Mouse (Mus musculus) Muller cell, postnatal 12 days (primary cell): ENCODE data around the gene Qrfpr.
A peak's percentile ranks its signal among the peaks of the same experiment; 100 is the strongest.

ENCODE experiments used
- DNase-seq: peaks from one replicate; pipeline ENCODE4 v3.0.0-alpha.2; 2015; ENCODE audit errors: inconsistent ontology term

The Qrfpr gene

DNA sequence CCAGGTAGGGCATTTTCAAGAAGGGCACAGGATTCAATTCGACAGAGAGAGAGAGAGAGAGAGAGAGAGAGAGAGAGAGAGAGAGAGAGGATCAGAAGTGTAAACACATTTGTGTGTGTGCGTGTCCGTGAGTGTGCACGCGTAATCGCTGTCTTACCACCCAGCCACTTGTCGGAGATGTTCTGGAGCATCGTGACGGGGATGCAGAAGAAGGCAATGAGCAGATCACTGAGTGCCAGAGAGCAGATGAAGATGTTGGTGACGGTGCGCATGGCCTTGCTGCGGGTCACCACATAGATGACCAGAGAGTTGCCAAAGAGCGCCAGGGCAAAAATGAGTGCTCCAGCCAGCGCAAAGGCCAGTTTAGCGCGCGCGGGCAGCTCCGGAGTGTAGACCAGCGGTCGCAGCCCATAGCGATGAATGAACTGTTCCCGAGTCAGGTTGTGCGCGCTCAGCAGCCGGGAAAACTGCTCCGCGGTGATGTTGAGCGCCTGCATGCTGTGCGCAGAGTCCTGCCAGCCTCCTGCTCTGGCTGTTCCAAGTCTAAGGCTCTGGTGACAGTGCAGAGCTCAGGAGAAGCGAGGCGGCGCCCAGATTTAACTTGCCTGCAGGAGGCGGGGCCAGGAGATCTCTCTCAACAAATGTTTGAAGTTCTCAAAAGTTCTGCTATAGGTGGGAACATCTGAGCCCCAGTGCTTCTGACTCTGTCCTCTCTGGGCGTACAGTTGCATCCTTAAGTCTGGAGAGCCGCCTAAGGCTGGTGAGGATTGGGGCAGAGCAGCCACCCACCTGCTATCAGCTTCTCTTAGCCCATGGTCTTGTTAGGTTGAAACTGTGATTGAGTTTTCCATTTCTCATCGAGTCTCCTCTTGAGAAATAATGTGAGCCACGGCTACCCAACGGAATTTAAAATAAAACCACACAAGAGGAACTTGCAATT is at the start of gene Qrfpr:
Gene Qrfpr, minus strand, starts transcription at position 571 of the 940 bp plus-strand sequence.
- DNase-seq: peak; percentile 47

DNA sequence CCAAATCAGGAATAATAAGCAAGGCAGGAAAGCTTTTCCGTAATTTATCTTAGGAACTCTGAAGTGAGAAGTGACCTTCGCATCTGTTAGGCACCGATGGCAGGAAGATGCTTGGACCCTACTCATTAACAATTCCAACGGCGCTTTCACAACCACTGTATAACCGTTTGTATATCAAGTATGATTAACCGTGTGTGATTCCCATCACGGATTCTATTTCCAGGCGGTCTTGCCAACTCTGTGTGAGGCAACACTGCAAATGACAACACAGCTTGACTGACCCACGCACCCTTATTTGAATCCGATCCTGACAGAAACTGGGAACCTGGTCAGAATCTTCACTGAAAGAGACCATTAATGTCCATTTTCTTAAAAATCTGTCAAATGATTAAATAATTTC is 41.8 kb upstream of the Qrfpr start:
- no peak for DNase-seq

DNA sequence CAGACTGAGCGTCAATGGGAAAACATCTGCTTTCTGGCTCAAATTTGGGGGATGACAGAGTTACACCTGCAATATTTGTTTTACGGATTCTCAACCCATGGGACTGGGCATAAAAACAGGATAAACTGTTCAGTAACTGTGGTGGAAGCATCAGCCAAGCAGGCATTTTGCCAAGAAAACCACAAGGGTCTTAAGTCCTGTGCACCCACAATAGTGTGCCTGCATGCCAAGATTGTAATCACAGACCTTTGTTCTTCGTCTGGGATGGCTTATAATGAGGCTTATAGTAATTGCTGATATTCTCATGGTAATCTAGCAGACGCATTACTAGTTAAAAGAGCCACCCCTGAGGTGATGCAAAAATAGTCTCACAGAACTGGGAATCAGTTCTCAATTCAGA is 41.2 kb upstream of the Qrfpr start:
- DNase-seq: peak; percentile 14

DNA sequence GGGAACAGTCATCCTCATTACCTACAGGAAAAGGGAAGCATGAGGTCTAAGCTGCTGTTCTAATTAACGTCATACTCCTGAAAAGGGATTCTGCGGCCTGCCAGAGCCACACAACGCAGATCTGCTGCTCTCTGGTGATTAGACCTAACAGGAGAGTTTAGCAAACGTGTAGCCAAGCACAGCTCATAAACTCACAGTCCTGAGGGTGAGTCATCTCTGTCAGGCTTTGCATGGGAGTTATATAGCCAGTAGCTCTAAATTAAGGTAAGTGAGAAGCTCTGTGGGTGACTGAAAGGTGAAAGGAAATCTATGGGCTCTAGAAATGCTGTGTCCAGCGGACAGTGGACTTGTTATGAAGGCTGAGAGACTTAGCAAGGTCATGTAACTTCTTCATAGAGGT is 28.5 kb upstream of the Qrfpr start:
- DNase-seq: peak; percentile 12

DNA sequence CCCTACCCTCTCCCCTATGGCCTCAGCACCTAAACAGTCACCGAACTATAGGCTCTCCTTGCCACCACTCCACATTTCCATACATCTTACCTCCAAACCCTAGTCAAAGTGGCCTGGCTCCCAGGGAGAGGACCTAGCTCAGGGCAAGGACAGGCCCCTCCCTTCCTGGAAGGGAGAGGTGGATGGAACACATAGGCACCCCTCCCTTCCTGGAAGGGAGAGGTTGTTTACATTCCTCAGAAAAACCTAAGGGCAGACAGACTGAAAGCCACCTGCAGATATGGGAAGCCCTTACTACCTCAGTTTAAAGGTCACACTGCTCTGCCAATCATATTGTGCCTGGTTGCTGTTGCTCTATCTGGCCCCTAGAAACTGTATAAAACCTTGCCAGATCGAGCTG is 26.3 kb upstream of the Qrfpr start:
- no peak for DNase-seq

DNA sequence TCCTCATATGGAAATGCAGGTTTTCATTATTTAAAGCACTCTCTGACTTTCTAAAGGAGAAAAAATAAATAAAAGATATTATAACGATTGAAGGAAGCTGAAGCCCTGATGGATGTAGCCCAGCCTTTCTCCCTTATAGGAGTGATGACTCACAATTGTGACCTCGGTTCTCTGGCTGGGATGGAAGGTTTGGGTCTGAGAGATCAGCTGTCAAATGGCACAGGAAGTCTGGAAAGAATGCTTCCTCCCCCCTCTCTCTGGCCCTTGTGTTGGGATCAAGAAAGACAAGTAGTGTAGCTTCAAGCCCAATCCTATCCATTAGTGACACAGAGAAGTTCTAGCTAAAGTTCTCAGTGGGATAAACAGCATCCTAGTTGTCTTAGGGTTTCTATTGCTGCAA is 7.8 kb upstream of the Qrfpr start:
- DNase-seq: peak; percentile 30

DNA sequence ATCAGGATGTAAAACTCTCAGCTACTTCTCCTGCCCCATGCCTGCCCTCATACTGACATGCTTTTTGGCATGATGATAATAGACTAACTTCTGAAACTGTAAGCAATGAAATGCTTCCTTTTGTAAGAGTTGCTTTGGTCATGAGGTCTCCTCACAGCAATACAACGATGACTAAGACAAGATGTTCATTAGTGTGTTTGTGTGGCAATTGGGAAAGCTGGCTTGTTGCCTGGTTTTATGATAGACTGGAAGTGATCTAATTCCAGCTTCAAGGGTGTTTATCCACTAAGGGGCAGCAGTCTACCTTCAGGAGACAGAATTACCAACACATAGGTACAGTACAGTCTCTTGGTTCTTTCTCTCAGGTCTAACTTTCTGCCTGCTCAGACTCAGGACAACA is 5.1 kb upstream of the Qrfpr start:
- DNase-seq: peak; percentile 65

DNA sequence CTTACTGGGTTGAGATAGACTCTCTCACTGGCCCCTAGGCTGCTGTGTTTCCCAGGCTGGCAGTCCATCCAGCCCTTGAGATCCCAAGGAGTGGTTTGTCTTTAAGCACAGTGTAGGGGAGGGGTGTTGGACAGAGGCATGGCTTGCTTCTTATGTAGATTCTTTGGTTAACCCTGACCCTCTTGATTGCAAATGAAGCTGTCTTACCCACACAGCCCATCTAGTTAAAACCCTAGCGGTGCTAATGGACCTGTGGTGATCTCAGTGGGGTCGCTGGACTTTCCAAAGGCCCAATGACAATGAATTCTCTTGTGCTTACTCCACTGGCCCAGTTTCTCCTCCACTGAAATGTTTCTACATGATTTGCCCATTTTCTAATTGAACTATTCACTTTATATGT is 1.2 kb upstream of the Qrfpr start:
- peak; percentile 69 for DNase-seq

DNA sequence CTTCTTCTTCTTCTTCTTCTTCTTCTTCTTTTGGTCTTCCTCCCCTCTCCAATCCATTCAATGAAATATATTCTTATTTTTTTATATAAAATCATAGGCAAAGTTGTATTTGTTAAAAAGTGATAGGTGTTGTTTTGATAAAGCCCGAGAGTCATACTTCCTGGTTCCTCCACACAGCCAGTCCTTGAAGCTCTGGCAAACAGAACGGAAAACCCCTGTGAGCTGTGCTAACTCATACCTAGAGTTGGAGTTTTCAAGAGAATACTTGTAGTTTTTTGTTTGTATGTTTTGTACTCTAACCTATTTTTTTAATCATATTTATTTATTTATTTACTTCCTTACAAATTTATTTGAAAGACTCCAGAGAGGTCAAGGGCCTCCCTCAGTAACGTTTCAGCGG is 9.4 kb downstream of the Qrfpr start:
- DNase-seq: no peak

DNA sequence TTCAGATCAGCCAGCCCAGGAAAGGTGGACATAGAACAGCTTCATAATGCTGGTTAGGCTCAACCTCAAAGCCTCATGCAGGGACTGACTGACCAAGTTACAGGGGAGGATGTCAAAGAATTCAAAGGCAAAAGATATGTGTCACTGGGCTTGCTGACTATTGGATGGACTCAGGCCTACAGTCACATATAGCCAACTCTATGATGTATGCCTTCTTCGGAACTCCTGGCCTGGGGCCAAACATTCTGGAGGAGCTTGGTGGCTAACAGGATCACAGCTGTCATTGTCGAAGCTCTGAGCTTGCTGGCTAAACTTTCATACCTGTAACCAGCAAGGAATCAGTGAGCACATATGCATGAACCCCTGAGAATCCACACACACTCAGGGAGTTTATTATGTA is 11.2 kb downstream of the Qrfpr start:
- no peak for DNase-seq

DNA sequence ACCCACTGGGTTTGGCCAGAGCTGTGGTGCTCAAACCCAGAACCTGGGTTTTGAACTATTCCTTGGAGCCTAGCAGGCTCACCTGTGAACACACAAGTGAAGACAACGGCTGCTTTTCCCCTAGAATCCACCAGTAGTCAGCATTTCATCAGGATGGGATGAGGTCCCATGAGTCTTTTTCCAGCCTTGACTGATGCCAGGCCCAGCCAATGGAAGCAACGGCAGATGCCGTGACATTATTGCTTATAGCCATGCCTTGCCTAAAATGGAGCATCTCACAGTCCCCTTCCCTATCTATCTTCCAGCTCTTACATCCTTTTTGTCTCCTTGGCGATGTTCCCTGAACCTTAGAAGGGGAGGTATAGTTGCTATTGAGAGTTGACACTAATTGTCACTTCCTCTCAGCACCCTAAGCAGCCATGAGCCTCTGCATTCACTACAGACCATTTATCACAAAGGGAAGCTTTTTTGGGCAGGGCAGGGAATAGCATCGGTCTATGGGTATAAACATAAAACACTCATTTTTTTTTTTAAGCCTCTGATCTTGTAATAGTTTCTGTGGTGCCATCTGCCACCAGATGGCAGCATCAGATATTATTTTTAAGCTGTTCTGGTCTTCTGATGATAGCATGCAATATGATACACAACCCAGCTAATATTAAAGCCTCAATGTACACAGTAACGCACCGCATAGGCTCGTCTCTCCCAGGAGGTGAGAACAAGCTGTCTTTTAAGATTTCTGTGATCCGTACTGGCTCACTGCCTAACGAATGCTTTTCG is 12.1 kb downstream of the Qrfpr start:
- DNase-seq: no peak

DNA sequence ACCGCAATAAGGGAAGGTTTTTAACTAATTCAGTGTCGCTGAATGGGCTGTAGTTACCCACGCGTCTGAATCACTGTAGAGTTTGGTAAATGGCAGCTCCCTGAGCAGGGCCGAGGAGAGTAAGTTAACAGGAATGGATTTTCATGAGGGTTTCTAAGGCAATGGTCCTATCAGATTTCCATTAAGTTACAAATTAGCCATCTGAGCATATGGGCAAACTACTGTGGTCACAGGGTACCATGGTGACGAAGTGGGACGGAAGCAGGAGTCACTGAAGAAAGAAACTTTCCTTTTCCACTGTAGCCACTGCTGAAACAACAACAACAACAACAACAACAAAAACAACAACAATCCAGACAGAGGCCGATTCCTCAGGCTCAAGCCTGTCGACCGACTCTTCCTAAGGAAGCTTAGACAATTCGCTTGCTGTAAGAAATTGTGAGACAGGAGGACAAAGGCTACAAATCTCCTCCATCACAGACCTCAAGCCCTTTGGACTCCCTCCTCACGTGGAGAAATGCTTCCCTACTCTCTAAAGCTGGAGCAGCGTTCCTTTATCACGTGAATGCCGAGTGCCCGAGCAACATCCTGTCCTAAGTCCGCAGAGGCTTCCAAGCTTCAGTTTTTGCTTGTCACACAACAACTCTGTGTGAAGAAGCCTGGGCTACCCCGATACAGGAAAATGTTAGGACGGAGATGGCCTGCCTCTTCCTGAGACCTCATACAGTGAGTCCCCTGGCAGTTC is 14.4 kb downstream of the Qrfpr start:
- DNase-seq: no peak

DNA sequence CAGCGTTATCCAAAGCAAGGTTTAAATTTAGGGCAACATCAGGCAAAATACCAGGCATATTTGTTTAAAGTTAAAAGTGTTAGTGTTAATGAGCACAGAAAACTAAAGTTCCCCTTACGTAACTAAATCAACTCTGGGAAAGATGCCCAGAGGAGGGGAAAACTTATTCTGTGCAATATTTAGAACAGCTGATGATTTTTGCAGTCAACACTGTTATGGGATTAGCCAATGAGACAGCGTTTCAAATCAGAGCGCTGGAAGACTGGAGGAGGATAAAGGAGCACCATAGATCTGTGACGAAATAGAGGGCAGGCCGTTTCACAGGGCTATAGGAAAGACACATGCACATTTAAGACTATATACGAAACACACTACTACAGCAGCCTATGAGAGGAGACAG is 19.2 kb downstream of the Qrfpr start:
- DNase-seq: peak; percentile 88

DNA sequence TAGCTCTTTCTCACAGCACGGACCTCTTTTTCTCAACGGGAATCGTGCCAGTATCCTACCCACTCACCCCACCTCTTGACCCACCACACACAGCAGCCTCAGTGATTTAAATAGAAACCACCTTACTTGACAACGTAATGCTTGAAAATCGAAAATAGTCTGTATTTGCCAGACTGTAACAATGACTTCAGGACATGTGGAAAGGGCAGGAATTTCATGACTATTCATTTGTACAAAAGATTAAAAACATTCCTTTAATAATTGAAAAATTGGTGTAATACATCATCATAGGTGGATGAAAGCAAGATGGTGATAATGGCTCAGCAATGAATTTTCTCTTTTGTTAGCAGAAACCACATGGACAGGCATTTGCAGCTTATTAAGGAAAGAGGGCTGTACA is 21.0 kb downstream of the Qrfpr start:
- DNase-seq: peak; percentile 94

DNA sequence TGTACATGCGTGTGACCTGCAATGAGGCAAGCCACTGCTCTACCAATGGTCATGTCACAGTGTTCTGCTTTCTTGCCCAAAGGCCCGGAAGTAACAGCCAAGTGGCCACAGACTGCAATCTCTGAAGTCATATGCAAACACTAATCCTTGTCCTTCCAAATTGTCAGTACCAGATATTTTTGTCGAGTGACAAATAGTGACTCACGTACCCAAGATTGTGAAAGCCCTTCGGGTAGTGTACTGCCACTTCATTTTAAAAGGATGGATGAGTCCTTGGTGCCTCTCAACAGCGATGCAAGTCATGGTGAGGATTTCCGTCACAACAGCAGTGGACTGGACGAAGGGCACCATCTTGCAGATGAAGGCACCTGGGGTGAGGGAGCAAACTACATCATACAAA is 32.9 kb downstream of the Qrfpr start:
- peak; percentile 63 for DNase-seq

DNA sequence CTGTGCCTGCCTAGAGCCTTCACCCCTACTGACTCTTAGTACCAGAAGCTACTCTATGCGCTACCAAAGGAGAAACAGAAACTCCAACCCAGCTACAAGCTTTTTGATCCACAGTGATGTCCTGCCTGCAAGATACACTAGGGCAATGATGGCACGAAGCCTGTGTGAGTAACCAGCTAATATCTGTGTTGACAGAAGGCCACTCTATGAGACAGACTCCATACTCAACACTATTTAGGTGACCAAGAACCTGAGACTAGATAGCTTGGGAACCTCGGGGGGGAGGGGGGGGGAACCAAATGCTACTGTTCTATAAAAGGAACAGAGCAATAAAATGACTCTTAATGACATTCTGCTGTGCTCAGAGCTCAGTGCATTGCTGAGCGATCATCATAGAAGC is 35.6 kb downstream of the Qrfpr start:
- no peak for DNase-seq

DNA sequence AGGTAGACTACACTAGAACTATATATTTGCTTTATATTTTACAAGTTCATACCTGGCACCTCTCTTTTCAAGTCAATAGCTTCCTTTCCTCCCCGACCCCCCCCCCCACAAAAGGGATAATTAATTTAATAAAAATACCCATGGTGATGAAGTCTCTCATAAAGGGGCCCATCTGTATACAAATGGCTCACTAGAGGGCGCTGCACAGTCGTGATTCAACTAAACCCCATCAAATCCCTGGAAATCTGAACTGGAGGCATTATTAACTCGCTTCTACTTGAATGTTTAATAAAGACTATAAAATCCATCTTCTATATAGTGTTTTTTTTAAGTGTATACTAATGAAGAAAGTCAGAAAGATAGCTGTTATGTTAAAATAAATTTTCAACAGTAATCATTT is 40.6 kb downstream of the Qrfpr start:
- peak; percentile 30 for DNase-seq

DNA sequence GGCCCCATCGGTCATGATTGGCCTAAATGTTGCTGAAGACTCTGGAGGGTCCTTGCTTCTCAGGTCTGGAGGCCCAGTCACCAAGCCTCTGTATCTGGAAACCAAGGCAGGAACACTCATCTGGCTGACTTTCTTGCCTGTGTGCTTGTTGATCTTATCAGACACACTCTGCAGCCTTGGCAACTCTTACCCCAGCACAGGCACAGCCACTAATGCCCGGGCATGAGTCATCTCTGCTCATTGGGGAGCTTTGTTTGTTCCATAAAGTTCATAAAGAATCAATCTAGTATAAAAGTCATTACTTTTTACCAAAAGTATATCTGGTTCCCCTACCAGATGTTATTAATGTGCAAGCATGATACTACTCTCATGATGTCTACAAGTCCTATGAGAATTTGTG is 48.4 kb downstream of the Qrfpr start:
- no peak for DNase-seq

DNA sequence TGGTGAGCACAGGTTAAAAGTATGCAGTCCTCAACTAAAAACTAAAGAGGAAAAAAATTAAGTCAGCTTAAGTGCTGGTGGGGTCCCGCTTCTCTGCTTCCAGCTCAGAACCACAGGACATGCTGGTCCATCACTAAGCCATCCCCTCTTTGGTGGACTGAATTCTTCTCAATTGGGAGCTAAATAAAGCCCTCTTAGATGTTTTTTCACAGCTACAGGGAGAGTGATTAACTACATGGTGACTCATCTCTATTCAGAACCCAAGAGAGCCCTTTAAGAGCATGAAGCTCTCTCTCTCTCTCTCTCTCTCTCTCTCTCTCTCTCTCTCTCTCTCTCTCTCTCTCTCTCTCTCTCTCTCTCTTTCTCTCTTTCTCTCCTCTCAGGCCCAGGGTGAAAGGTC is 50.8 kb downstream of the Qrfpr start:
- DNase-seq: peak; percentile 52

DNA sequence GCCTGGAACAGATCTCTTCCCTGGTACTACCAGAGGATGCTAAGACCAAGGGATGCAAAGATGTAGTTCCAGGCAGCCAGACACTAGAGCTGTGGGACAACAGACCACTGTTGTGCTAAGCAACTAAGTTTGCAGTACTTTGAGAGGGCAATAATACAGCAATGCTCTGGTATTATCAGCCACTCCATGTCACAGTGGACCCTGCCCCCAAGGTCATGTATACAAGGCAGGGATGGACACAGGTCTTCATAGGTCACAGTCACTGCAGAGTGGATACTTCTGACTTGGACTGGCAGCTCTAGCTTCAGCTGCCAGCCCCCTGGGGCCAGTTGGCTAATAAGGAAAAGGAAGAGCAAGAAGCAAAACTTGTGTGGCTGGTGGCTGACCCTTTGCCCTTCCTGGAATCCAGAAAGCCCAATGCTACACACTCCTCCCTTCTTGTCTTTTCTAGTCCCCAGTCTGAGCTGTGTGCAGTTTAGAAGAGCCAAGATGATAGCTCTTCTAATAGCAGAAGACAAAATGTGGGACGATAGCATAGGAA is 51.4 kb downstream of the Qrfpr start:
- DNase-seq: no peak

DNA sequence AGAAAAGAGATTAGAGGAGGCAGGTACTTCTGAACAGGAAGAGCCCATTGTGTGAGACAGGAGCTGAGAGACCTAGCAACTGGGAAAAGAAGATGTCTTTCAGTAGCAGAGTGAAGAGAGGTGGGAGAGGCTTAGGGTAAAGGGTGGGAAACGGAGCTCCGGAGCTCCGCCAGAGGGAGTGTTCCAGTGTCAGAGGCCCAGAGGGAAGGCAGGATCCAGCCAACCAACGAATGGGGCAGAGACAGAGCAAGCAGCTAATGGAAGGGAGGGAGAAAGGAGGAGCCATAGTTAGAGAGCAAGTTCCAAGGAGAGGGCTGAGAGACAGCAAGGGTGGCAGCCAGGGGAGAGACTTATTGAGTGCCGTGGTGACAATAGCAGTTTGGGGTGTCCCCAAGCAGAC is 66.8 kb downstream of the Qrfpr start:
- DNase-seq: peak; percentile 19
